Comparison of ENCODE assay signal across 18 mouse cellular contexts in the genomic region with DNA sequence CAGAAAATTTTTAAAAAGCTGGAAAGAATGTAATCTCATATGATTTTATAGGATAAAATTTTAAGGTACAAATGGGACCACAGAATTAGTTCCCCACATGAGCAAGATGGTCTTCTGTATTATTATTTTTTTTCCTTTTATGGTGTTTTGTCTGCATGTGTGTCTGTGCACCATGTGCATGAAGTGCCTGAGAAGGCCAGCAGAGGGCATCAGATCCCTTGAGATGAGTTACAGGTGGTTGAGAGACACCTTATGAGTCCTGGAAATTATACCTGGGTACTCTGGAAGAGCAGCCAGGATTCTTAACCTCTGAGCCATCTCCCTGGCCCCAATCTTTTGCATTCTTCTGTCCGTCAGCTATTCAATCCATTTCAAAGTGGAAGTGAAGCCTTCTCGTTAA. TPM values are rescaled to one million over a fixed set of nuclear protein-coding genes. Genes with fewer than 3 reads are reported as not detected.
DNase-seq lines count a peak whose midpoint lies in the region; ATAC-seq and TF ChIP-seq lines count a peak whose summit lies in the region.
"Had no signal": no experiment of that assay in that cellular context is flagged by ENCODE, and none has a peak within 500 bp of the region (broad histone marks: within the 10 kb centered on the region; RNA-seq: fewer than 3 reads in every experiment).

No protein-coding gene starts in this region.

- in situ Hi-C loops in ES-E14 (cut with MboI; ENCODE audit: low sequenced_read_pairs in 2 of 2, unreplicated experiment in 2 of 2), result no loop called here

- H3K4me3 ChIP-seq in layer of hippocampus, adult 2 months, result no peak overlapping the region
- no peak overlapping the region for H3K4me3 ChIP-seq in ES-E14 (ENCODE audit: insufficient read depth in 1 of 2, low read depth in 1 of 2, low read length in 2 of 2, poor library complexity in 1 of 2, severe bottlenecking in 1 of 2)
- H3K4me3 ChIP-seq: embryonic facial prominence, embryonic 13.5 days; heart, embryonic 15.5 days; hindbrain, embryonic 10.5 days; intestine, embryonic 15.5 days; midbrain, embryonic 15.5 days had no signal

- H3K4me1 ChIP-seq in ES-E14 (ENCODE audit: control insufficient read depth in 2 of 2, insufficient read depth in 2 of 2, low read length in 2 of 2, poor library complexity in 1 of 2), result no peaks in the 10 kb centered on the region
- H3K4me1 ChIP-seq: embryonic facial prominence, embryonic 13.5 days; heart, embryonic 15.5 days; hindbrain, embryonic 10.5 days; intestine, embryonic 15.5 days; midbrain, embryonic 15.5 days had no signal

- 0 out of 2 replicates have a peak, but pooled peaks have one; percentile 52 for ATAC-seq in erythroblast, adult 5-6 weeks (replicated peaks; ENCODE audit: low FRiP score, poor library complexity, severe bottlenecking)
- ATAC-seq: intestine, embryonic 15.5 days; midbrain, embryonic 15.5 days had no signal

- H3K9ac ChIP-seq in ES-E14 (ENCODE audit: insufficient read depth, low read depth, low read length, poor library complexity, severe bottlenecking), result no peak overlapping the region
- H3K9ac ChIP-seq: embryonic facial prominence, embryonic 13.5 days; heart, embryonic 15.5 days; intestine, embryonic 15.5 days; lung, embryonic 14.5 days; midbrain, embryonic 15.5 days had no signal

- peak; percentile 47 for TF ChIP-seq CTCF in layer of hippocampus, adult 2 months (conservative IDR thresholded peaks at IDR 0.05)

- H3K36me3 ChIP-seq in ES-E14 (ENCODE audit: control insufficient read depth, insufficient read depth, low read length, poor library complexity, severe bottlenecking), result no peaks in the 10 kb centered on the region
- H3K36me3 ChIP-seq: embryonic facial prominence, embryonic 13.5 days; heart, embryonic 15.5 days; hindbrain, embryonic 10.5 days; intestine, embryonic 15.5 days; midbrain, embryonic 15.5 days had no signal

- no peak for DNase-seq in layer of hippocampus, adult 2 months (ENCODE audit: low spot score in 2 of 2)
- DNase-seq in layer of hippocampus, postnatal 14 days (ENCODE audit: low spot score in 2 of 2), result no peak
- peak; percentile 41 for DNase-seq in A20 (ENCODE audit: low read depth, low spot score)
- DNase-seq in ES-E14 (ENCODE audit: low read depth, low spot score), result peak; percentile 46
- no peak for DNase-seq in retina, embryonic 14.5 days (ENCODE audit: low spot score)
- no peak for DNase-seq in kidney, postnatal 36 days
- DNase-seq in cerebellum, adult 11-12 months, result no peak
- DNase-seq: cerebellum, adult 2 months; kidney, postnatal 14 days; layer of hippocampus, postnatal 36 days; lung, embryonic 14.5 days; right cerebral cortex, postnatal 14 days had no signal

- no peaks in the 10 kb centered on the region for H3K9me3 ChIP-seq in ES-E14 (ENCODE audit: control insufficient read depth, insufficient read depth, low read depth, low read length)
- H3K9me3 ChIP-seq: heart, embryonic 15.5 days; intestine, embryonic 15.5 days; midbrain, embryonic 15.5 days had no signal

- H3K27ac ChIP-seq in layer of hippocampus, adult 2 months, result no peak overlapping the region
- no peak overlapping the region for H3K27ac ChIP-seq in ES-E14 (ENCODE audit: insufficient read depth, low read depth, low read length, poor library complexity, severe bottlenecking)
- H3K27ac ChIP-seq: embryonic facial prominence, embryonic 13.5 days; heart, embryonic 15.5 days; hindbrain, embryonic 10.5 days; intestine, embryonic 15.5 days; midbrain, embryonic 15.5 days had no signal

TF ChIP-seq in ES-E14, 5 proteins besides CTCF, POLR2A, EP300 and RAD21:
- TF ChIP-seq ZC3H11A (IDR thresholded peaks at IDR 0.05; ENCODE audit: borderline replicate concordance, low read depth, low read length), result peak; percentile 29; the same call in 1 of the 2 replicates
- no peak for TF ChIP-seq CHD2 (IDR thresholded peaks at IDR 0.05; ENCODE audit: low read depth, low read length)
- no peak for TF ChIP-seq HCFC1 (IDR thresholded peaks at IDR 0.05; ENCODE audit: borderline replicate concordance, insufficient read depth, low read length)
- TF ChIP-seq MAFK (IDR thresholded peaks at IDR 0.05; ENCODE audit: insufficient read depth, low read depth, low read length), result no peak
TF ChIP-seq in ES-E14: peak in this region for 1.

RNA-seq across cellular contexts. Expression of a gene that starts 10.4 kb away (rescaled TPM):
- 100 to 1,000 TPM; 111 to 115 TPM for total RNA-seq in layer of hippocampus, adult 2 months (2021)
- total RNA-seq in layer of hippocampus, postnatal 14 days (2021), result 100 to 1,000 TPM; 128 to 130 TPM
- 140 and 200 TPM in 2 replicates for total RNA-seq in ES-E14 (2012; rRNA removed)
- 54.5 and 89.0 TPM in 2 replicates for total RNA-seq in erythroblast, adult 5-6 weeks (2015; ENCODE audit: low replicate concordance)
- 14.4 and 30.6 TPM in 2 replicates for total RNA-seq in erythroblast, adult 5-6 weeks (2017; ENCODE audit: low replicate concordance)

RNA-seq across cellular contexts. Expression of a gene that starts 57.5 kb away (rescaled TPM):
- 10 to 100 TPM; 64.3 to 72.3 TPM for total RNA-seq in layer of hippocampus, adult 2 months (2021)
- 10 to 100 TPM; 68.6 TPM for total RNA-seq in layer of hippocampus, postnatal 14 days (2021)
- 1.4 and 1.7 TPM in 2 replicates for total RNA-seq in ES-E14 (2012; rRNA removed)
- 1.2 TPM in 1 of 2 replicates, not detected in the other for total RNA-seq in erythroblast, adult 5-6 weeks (2015; ENCODE audit: low replicate concordance)
- total RNA-seq in erythroblast, adult 5-6 weeks (2017; ENCODE audit: low replicate concordance), result 0.09 TPM in 1 of 2 replicates, not detected in the other

Comparison
In these comparisons a context has a peak if more than half of its experiments do, and no peak if none do; other contexts are left out.
1. DNase-seq: peak in A20 (single experiment) and ES-E14 (single experiment); none in layer of hippocampus, adult 2 months (0 of 2), layer of hippocampus, postnatal 14 days (0 of 2), retina, embryonic 14.5 days (single experiment), kidney, postnatal 36 days (0 of 2) and cerebellum, adult 11-12 months (single experiment).
2. RNA of a gene that starts 57.5 kb away (total RNA-seq): 64.3 to 72.3 TPM in layer of hippocampus, adult 2 months and 68.6 TPM in layer of hippocampus, postnatal 14 days; 1.4 to 1.7 TPM in ES-E14 and 0.09 to 1.2 TPM in erythroblast, adult 5-6 weeks; every median in the first group is over 10 times any median in the second.